Mouse (Mus musculus): Measurements from ENCODE around the gene Lamtor2. TPM values are rescaled to one million over a fixed set of nuclear protein-coding genes. Genes with fewer than 3 reads are reported as not detected.

Gene Lamtor2
- total RNA-seq, 2 experiments from 2014 or later: 117 to 126 TPM

GRCm38 (mm10) chr3:88505765-88506164, 47.1 kb downstream of the Lamtor2 start:
- no peak for DNase-seq (ENCODE audit: low spot score in 2 of 2)

- DNase-seq (ENCODE audit: low spot score in 2 of 2): no peak
Observed at GRCm38 (mm10) chr3:88505081-88505480, 47.8 kb downstream of the Lamtor2 start.

- DNase-seq (ENCODE audit: low spot score in 2 of 2): no peak
Observed at GRCm38 (mm10) chr3:88503881-88504746, 48.8 kb downstream of the Lamtor2 start.

- no peak for DNase-seq (ENCODE audit: low spot score in 2 of 2)
Observed at GRCm38 (mm10) chr3:88503505-88503863, 49.4 kb downstream of the Lamtor2 start.

GRCm38 (mm10) chr3:88502641-88503504, 50.0 kb downstream of the Lamtor2 start:
- peak; percentile 86 to 91 for DNase-seq (ENCODE audit: low spot score in 2 of 2)

GRCm38 (mm10) chr3:88502031-88502571, 50.8 kb downstream of the Lamtor2 start:
- peak in 1 of 2 experiments; percentile 35 for DNase-seq (ENCODE audit: low spot score in 2 of 2)

- DNase-seq (ENCODE audit: low spot score in 2 of 2): no peak
Observed at GRCm38 (mm10) chr3:88501366-88502030, 51.4 kb downstream of the Lamtor2 start.

- no peak for DNase-seq (ENCODE audit: low spot score in 2 of 2)
Observed at GRCm38 (mm10) chr3:88500655-88501365, 52.1 kb downstream of the Lamtor2 start.

- no peak for DNase-seq (ENCODE audit: low spot score in 2 of 2)
Observed at GRCm38 (mm10) chr3:88500087-88500486, 52.8 kb downstream of the Lamtor2 start.

Small RNAs within 50 kb of the gene (microRNA-seq; reads per million reads assigned to microRNA genes)
- gene Mir1905: 0 reads per million in 2 experiments

Other genes starting within 250 kb of the Lamtor2 start
- 10 to 100 TPM; 62.1 to 73.0 TPM for gene Glmp, start 228.1 kb downstream of the Lamtor2 start, total RNA-seq (2021)
- gene Tmem79, start 216.9 kb downstream of the Lamtor2 start, total RNA-seq (2021): under 1 TPM; 0.71 to 0.87 TPM
- 10 to 100 TPM; 71.6 to 72.7 TPM for gene Smg5, start 216.8 kb downstream of the Lamtor2 start, total RNA-seq (2021)
- 1 to 10 TPM; 6.8 to 8.4 TPM for gene Paqr6, start 188.5 kb downstream of the Lamtor2 start, total RNA-seq (2021)
- gene Bglap3, start 180.3 kb downstream of the Lamtor2 start, total RNA-seq (2021): under 1 TPM; 0.55 to 0.83 TPM
- not detected for gene Bglap2, start 174.4 kb downstream of the Lamtor2 start, total RNA-seq (2021)
- 1 to 10 TPM in 1 of 2 experiments, not detected in 1; 2.7 TPM for gene Bglap, start 168.6 kb downstream of the Lamtor2 start, total RNA-seq (2021)
- 10 to 100 TPM; 10.9 to 11.6 TPM for gene Pmf1, start 142.7 kb downstream of the Lamtor2 start, total RNA-seq (2021)
- gene Slc25a44, start 127.9 kb downstream of the Lamtor2 start, total RNA-seq (2021): 10 to 100 TPM; 54.1 to 58.1 TPM
- 10 to 100 TPM; 39.6 to 42.8 TPM for gene Sema4a, start 91.9 kb downstream of the Lamtor2 start, total RNA-seq (2021)
- 10 to 100 TPM; 46.2 to 50.5 TPM for gene Lmna, start 43.1 kb downstream of the Lamtor2 start, total RNA-seq (2021)
- gene Mex3a, start 20.7 kb downstream of the Lamtor2 start, total RNA-seq (2021): 10 to 100 TPM; 17.0 to 18.5 TPM
- not detected for gene Rab25, start 4.8 kb downstream of the Lamtor2 start, total RNA-seq (2021)
- gene Ubqln4, start 684 bp upstream of the Lamtor2 start, total RNA-seq (2021): 10 to 100 TPM; 79.9 to 81.8 TPM
- 100 to 1,000 TPM; 123 to 129 TPM for gene Ssr2, start 22.8 kb upstream of the Lamtor2 start, total RNA-seq (2021)
- gene Arhgef2, start 52.9 kb upstream of the Lamtor2 start, total RNA-seq (2021): 100 to 1,000 TPM; 212 to 255 TPM
- gene Rxfp4, start 100.1 kb upstream of the Lamtor2 start, total RNA-seq (2021): not detected
- 10 to 100 TPM; 54.2 to 56.1 TPM for gene Khdc4, start 132.7 kb upstream of the Lamtor2 start, total RNA-seq (2021)
- 10 to 100 TPM; 48.8 to 55.2 TPM for gene Rit1, start 163.8 kb upstream of the Lamtor2 start, total RNA-seq (2021)
- 100 to 1,000 TPM; 430 to 447 TPM for gene Syt11, start 222.1 kb upstream of the Lamtor2 start, total RNA-seq (2021)

All from layer of hippocampus, postnatal 10 days (tissue).